ENCODE assay signal across 16 mouse cellular contexts in genomic region chrX:36935326-36935966, GRCm38 (mm10).
"Had no signal": no experiment of that assay in that cellular context is flagged by ENCODE, and none has a peak within 500 bp of the region (broad histone marks: within the 10 kb centered on the region; RNA-seq: fewer than 3 reads in every experiment).

No protein-coding gene starts in this region.

- ATAC-seq: intestine, embryonic 15.5 days; lung, postnatal 0 days; midbrain, embryonic 13.5 days had no signal

- H3K9ac ChIP-seq: intestine, embryonic 15.5 days; liver, embryonic 15.5 days; midbrain, embryonic 13.5 days; neural tube, embryonic 15.5 days; stomach, embryonic 15.5 days had no signal

- H3K4me1 ChIP-seq: intestine, embryonic 15.5 days; limb, embryonic 10.5 days; liver, embryonic 15.5 days; midbrain, embryonic 13.5 days; neural tube, embryonic 15.5 days; stomach, embryonic 15.5 days had no signal

- H3K27ac ChIP-seq: intestine, embryonic 15.5 days; layer of hippocampus, adult 2 months; limb, embryonic 10.5 days; liver, embryonic 15.5 days; midbrain, embryonic 13.5 days; neural tube, embryonic 15.5 days; stomach, embryonic 15.5 days had no signal

- H3K9me3 ChIP-seq: intestine, embryonic 15.5 days; limb, embryonic 10.5 days; liver, embryonic 15.5 days; midbrain, embryonic 13.5 days; neural tube, embryonic 15.5 days; stomach, embryonic 15.5 days had no signal

- H3K27me3 ChIP-seq: intestine, embryonic 15.5 days; liver, embryonic 15.5 days; midbrain, embryonic 13.5 days; neural tube, embryonic 15.5 days; stomach, embryonic 15.5 days had no signal

- H3K4me3 ChIP-seq: intestine, embryonic 15.5 days; layer of hippocampus, adult 2 months; limb, embryonic 10.5 days; liver, embryonic 15.5 days; midbrain, embryonic 13.5 days; neural tube, embryonic 15.5 days; stomach, embryonic 15.5 days had no signal

- H3K4me2 ChIP-seq: intestine, embryonic 15.5 days; liver, embryonic 11.5 days; liver, embryonic 15.5 days; midbrain, embryonic 13.5 days; neural tube, embryonic 15.5 days; stomach, embryonic 15.5 days had no signal

- H3K36me3 ChIP-seq: intestine, embryonic 15.5 days; liver, embryonic 15.5 days; midbrain, embryonic 13.5 days; neural tube, embryonic 15.5 days; stomach, embryonic 15.5 days had no signal

- DNase-seq: kidney, adult 18-20 months; kidney, postnatal 25 days; lung, adult 2 months; lung, postnatal 36 days; right cerebral cortex, postnatal 4 days; spleen, adult 18-20 months; thymus, postnatal 36 days had no signal
